Mouse (Mus musculus) adipocyte (in vitro differentiated cells): Measurements from ENCODE around the gene Icam2.
"Not testable (repeated sequence)": the region's sequence is repeated elsewhere in the genome, so short reads cannot be mapped to it uniquely, and the experiment has no call there.

Experiments used
- DNase-seq: peaks from one replicate; pipeline ENCODE4 v3.0.0-alpha.2; 2016; ENCODE audit warnings: low spot score

Icam2 gene

DNA sequence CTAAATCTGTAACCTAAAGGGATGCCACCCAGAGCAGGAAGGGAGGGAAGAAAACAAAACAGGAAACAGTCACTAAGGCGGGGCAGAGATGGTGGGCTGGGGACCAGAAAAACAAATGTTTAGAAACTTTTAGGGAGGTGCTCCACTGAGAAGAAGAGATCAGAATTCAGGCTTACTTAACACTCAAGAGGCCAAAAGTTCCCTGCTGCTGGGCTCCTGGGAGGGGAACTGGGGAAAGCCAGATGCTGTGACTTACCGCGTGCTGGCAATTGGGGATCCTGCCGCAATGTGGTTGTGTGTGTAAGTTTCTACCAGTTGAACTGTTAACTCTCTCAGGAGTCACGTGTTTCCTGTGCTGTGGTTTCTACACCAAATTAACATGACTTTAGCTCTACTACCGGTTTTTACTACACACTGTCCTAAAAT is at the start of gene Icam2:
TSS of gene Icam2 (minus strand) at position 285 of the 426 bp plus-strand sequence.
- DNase-seq: peak; percentile 6

DNA sequence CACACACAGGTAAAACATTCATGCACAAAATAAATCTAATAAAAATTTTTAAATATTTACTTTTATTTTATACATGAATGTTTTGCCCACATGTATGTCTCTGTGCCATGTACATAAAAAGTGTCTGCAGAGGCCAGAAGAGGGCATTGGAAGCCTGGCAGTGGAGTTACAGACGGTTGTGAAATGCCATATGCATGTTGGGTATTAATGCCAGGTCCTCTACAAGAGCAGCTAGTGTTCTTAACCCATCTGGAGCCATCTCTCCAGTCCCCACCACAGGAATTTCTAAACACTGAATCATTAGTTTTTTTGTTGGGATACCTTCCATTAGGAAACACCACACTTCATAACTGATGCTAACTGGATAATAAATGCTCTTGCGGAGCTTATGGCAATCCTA is 49.7 kb upstream of the Icam2 start:
- peak; percentile 61 for DNase-seq

DNA sequence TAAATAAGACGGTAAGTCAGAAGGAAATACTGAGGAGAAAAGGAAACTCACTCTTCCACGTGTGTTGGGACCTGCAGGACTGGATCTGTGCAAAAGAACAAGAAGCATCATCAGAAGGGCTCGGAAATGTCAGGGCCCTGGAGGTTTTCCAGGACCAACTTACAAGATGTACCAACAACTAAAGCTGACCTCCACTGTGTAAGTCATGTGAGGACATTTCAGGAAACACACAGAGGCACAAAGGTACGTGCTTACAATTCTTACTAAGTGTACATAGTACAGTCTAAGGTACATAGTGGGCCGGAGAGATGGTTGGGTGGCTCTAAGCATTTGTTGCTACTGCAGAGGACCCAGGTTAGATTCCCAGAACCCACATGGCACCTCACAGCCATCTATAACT is 49.2 kb upstream of the Icam2 start:
- DNase-seq: no peak

DNA sequence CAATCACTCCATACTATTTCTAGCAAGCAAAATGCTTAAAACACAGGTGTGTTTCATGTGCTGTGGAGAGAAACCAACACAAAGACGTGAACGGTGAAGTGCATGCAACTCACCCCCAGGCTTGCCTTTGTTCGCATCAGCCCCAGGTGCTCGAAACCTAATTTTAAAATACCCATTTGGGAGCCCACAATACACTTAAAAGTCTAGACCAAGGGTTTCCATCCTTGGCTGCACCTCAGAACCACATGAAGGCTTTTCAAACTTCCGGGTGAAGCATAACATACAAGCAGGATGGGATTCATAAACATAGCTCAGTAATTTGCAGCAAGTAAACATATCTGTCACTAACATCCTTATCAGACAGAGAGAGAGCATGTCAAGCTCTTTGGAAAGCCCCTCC is 42.5 kb upstream of the Icam2 start:
- no peak for DNase-seq

DNA sequence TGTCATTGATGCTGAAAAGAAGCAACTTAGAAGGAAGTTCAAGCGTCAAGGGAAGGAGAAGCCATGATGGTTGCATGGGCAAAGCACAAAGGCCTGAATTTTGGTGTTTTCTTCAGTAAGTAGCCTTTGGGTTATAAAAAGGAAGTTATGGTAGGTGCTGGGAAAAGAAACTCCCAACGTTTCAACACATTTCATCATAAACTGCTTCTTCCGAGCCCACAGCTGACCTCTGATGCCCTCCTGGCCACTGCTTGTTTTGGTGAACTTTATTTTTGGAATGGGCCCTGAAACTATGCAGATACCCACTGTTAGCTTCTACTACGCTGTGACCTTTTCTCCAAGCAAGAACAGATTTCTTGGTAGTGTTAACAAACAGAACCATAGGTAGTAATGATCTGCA is 41.8 kb upstream of the Icam2 start:
- DNase-seq: peak; percentile 62

DNA sequence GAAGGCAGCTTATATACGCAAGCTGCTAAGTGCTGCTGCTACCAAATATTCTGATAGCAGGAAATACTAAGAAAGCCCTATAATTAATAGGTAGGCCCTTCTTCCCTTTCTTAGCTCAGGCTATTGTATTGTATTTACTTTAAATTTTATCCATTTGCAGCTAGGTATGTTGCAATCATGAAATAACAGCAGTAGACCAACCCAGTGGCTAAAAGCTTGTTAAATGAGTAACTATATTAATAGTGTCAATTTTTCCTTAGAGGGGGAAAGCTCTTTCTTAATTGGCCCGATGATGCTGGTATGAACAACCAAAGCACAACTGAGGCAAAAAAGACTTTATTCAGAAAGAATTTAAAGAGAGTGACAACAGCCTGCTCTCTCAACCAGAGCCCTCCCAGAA is 40.7 kb upstream of the Icam2 start:
- DNase-seq: no peak

DNA sequence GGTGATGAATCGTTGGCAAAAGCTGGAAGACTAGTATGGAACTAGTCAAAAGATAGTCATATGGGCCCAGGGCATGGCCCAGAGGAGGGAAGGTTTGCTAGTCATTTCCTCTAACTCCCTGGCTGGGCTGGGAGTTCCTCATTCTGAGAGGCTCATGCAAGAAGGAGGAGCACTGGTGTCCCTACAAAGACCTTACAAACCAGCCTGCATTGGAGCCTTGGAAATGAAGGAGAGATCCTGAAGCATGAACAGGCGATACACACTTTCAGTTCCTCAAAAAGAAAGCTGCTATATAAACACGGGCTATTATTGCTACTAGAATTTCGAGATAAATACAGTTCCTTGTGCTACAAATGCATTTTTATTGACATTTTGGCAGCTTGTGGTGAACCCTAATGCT is 40.2 kb upstream of the Icam2 start:
- DNase-seq: no peak

DNA sequence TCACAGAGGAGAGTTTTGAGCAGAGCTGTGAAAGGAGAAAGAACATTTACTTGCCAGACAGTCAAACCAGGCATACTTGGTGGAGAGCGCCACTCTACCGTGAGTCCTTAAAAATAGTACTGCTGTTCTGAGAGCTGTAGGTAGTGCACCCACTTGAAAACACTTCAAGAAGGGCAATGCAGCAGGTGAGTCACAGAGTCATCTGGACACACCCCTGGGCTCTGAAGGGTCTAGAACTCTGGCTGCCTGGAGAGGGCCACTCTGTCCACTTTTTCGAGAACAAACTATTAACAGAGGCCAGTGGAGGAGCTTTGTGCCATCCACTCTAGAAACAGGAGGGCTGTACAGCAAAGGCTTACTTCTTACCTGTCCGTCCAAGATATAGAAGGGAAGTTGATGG is 38.6 kb upstream of the Icam2 start:
- DNase-seq: no peak

DNA sequence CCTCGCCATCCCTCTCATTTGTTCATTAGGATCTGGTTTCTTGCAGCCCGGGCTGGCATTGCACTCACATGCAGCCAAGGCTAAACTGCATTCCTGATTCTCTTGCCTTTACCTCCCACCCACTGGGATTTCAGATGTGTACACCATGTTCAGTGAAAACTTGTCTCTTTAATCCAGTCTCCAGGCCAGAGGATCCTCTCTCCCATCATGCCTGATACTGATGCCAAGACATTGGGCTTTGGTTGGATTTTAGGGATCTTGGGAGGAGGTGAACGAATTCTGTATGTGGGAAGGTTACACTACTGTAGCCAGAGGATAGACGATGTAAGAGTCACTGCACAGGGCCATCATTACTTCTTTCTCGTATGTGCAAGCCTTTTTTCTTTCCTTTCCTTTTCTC is 37.3 kb upstream of the Icam2 start:
- no peak for DNase-seq

DNA sequence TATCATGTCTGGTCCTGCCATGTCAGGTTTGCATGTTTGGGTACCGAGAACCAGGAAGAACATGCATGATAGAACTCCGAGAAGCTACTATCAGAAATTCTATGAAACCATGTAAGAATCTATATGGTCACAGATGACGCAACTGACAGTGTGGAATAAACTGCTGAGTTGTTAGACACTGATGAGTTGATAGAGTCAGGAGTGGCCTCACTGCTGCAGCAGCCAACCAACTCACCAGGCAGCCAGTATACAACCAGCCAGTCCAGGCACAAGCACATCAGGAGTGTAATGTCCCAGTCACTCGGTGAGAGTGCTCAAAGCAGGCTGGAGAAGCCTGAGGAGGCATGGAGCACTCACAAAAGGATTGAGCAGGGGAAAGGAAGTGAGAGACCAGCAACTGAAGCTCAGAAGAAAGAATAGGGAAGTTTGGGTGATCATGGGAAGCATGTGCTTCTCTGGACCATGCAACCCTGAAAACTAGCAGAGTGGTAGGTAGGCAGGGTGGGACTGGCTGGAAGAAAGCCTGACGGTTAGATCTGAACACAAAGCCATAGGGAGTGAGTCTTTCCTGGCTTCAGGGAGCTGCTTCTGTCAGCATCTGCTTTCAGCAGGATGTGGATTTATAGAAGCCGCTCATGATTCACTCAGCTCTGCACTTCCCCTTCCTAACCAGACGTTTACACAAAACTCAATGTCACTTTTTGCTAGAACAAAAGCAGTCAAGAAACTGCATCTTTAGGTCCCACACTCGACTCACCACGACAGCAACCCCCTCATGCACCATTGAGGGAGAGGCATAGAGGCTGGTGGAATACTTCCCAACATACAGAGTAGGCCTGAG is 31.6 kb upstream of the Icam2 start:
- no peak for DNase-seq

DNA sequence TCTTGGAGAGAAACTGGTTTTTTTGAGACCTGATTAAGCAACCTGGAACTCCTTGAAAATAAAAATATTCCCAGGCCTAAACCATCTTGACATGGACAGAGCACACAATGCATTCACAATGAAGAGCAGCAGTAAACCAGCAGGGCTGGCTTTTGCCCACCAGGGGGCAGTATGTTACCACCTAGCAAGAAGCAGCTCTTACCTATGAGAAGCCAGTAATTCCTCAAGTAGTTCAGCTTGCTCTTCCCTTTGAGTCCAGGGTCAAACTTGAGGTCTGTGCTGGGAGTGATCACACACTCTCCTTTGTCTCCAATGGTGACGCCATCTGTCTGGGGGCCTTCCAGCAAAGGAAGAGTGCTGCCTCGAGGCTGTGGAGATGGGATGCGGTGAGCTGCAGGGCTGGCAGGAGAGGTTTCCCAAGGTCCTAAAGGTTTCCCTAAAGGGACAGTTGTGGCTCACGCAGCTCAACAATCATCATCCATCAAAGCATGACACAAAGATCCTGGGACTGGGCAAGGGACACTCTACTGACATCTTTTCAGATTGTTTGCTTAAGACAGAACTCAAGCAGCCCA is 30.8 kb upstream of the Icam2 start:
- DNase-seq: peak; percentile 91

DNA sequence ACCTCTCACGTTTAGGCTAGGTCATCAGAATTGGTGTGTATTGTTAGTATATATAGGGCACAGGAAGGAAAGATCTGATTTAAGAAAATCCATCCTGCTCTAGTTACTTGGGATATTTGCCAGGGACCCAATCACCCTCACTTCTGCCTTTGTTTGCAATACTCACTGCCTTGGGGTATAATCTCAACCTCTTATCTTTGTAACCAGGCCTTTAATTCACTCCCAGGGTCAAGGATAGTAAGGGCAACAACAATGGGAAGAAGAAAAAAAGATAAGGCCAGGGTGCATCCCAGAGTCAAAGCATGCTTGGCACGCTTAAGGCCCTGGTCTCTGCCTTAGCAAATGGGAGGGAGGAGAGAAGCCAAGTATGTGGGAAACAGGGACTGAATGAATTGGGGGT is 30.0 kb upstream of the Icam2 start:
- DNase-seq: no peak

DNA sequence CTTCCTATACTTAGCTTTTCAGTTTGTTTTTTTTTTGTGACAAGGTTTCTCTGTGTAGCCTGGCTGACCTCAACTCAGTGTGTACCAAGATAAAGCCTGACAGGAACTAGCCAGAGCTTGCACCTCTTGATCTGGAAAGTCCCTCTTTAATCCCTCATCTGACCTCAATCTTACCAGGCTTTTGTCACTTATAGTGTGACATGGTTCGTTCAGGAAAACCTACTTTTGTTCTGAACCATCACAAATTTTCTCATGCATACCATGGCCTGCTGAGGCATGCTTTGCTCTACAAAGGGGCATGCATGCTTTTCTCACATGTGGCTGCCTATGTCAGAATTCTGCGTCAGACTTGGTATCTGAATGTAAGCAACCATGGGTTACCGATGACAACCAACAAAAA is 28.5 kb upstream of the Icam2 start:
- no peak for DNase-seq

DNA sequence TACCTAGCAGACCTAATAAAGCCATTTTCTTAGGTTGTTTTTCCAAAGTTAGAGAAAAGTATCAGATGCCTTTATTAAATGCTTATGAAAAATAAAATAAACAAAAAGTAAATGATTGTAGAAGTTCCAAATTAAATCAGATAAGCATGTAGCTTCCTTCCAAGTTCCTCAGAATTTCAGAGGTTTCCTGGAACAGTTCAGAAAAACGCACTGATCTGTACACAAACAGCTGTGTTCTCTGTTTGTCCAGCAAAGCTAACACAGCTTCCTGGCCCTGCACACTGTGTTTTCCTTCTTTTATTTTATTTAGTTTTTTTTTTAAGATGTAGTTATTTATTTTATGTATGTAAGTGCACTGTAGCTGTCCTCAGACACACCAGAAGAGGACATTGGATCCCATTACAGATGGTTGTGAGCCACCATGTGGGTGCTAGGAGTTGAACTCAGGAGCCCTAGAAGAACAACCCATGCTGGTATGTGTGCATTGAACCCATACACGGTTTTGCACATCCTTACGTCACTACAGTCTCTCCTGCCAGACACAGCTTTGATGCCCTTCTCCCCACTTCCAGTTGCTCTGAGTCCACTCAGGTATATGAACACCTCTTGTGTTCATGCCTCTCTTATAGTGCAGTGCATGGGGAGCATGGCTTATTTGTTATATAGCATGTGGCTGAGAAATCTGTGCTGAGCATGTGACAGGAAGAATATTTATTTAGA is 24.9 kb upstream of the Icam2 start:
- no peak for DNase-seq

DNA sequence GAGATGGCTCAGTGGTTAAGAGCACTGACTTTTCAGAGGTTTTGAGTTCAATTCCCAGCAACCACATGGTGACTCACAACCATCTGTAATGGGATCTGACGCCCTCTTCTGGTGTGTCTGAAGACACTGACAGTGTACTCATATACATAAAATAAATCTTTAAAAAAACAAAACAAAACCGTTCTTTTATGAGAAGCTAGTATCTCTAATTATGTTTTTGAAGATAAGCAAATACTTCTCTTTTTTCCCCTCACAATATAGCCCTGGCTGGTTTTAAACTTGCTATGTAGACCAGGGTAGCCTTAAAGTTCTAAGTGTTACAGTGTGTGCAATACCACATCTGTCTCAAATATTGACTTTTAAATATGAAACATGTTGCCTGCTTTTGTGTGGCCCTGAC is 23.3 kb upstream of the Icam2 start:
- DNase-seq: no peak

DNA sequence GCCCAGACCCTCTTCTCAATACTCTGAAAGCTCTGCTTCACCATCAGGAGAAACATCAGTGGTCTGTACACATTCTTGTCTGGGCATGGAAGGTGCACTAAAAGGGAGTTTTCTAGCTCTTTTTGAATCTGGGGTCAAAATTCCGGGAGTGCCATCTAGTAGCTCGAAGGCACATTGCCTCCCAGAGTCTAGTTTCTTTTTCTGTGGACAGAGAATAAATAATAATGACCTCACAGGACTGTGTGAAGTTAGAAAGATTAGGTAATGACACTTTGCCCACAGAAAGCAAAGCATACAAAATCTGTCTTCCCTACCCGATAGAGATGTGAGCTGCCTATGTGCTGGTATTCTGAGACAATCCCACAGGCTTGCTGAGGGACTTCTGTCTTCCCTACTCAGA is 22.6 kb upstream of the Icam2 start:
- peak; percentile 10 for DNase-seq

DNA sequence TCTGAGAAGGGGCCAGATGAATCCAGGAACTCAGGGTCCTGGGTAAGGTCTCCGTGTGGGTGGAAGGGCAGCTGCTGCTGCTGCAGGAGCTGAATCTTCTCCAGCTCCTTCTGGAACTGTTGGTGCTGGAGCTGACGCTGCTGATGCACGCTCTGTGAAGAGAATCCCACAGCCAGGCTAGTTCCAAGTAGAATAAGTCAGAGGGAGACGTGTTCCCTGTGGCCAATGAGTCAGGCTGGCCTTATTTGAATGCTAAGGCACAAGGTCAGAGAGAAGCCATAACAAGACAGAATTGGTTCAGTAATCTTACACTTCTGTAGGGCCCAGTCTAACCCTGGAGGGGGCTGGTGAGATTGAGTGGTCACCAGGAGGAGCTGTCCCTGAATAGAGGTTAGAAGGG is 22.1 kb upstream of the Icam2 start:
- no peak for DNase-seq

DNA sequence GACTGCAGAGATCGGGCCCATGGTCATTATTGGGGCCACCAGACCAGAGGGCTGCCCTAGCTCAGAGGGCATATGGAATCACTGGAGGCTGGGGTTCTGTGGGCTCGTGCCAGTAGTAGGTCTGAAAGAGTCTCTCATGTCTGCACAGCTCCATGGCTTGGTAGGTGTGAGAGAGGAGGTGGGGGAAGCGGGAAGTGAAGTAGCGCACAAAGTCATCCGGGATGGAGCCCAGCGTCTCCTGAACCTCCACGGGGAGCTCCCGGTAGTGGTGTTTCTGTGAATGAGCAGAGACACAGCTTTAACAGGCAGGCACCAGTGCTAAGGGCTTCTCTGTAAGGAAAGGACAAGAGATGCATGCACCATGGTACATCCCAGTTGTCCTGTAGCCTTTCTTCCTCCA is 10.6 kb upstream of the Icam2 start:
- no peak for DNase-seq

DNA sequence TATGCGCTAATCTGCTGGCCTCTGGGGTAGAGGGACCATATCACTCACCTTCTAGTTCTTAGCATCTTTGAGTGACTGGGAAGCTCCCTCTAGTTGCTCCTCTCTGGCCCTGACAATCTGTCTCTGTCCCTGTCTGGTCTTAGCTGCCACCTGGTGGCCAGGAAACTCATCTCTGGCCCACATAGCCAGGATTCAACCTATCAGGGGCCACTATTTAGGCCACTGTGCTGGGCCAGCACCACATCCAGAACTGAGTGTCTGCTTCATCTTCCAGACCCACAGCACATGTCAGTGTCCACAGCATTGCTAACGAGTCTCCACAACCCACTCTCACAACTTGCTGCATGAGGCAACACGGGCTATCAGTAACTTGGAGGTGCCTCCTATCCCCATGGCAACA is 9.8 kb upstream of the Icam2 start:
- peak; percentile 7 for DNase-seq

DNA sequence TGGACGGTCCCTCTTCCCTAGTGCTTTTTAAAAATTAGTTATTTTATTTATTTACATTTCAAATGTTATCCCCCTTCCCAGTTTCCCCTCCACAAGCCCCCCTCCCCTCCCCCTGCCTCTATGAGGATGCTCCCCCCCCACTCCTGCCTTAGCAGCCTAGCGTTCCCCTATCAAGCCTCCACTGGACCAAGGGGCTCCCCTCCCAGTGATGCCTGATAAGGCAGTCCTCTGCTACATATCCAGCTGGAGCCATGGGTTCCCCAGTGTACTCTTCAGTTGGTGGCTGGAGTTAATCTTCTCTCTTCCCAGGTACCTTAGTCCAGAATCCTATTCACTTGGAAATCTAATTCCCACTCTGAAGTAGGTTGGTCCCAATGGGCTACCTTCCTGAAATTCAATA is 6.2 kb upstream of the Icam2 start:
- not testable (repeated sequence) for DNase-seq

DNA sequence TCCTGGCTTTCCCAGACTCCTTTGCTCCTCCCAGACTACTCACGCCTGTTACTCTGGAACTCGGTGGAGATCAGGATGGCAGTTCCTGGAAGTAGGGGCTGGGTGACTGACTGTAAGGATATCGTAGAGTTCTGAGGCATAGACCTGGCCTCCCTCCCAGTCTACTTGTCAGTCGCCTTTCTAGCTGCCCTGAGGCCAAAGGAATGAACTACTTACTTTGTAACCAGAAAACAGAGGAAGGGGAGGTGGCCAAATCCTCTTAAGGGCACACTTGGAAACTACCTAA is 5.4 kb upstream of the Icam2 start:
- DNase-seq: no peak

DNA sequence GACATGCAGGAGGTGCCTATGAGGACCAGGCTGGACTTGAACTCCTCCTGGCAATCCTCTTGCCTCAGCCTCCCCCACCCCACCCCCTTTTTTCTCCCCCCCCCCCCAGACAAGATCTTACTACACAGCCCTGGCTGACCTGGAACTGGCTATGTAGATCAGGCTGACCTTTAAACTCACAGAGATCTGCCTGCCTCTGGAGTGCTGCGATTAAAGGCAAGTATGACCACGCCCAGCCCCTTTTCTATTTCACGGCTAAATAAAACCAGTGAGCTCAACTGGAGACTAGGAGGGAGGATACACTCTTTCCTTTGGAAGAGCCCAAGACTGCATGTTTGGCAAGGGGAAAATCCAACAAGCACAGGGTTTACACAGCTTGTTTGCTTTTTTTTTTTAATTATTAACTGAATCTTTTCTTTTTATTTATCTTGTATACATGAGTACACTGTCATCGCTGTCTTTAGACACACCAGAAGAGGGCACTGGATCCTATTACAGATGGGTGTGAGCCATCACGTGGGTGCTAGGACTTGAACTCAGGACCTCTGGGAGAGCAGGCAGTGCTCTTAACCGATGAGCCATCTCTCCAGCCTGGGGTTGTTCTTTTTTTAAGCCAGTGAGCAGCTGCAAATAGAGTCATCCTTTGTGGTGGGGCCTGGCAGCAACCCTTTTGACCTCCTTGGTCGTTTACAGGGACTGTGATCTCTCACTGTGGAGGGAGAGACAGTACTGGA is 4.9 kb upstream of the Icam2 start:
- no peak for DNase-seq
